Mouse (Mus musculus) thymus, adult 18-20 months (tissue): Measurements from ENCODE around the gene Axin1.
"Not testable (repeated sequence)": the region's sequence is repeated elsewhere in the genome, so short reads cannot be mapped to it uniquely, and the experiment has no call there.

Source experiments
- DNase-seq, 2 experiments: peaks; one replicate each; pipeline ENCODE4 v3.0.0; 2022; ENCODE audit warnings: mixed read lengths in 2 of 2

Axin1 gene

DNA sequence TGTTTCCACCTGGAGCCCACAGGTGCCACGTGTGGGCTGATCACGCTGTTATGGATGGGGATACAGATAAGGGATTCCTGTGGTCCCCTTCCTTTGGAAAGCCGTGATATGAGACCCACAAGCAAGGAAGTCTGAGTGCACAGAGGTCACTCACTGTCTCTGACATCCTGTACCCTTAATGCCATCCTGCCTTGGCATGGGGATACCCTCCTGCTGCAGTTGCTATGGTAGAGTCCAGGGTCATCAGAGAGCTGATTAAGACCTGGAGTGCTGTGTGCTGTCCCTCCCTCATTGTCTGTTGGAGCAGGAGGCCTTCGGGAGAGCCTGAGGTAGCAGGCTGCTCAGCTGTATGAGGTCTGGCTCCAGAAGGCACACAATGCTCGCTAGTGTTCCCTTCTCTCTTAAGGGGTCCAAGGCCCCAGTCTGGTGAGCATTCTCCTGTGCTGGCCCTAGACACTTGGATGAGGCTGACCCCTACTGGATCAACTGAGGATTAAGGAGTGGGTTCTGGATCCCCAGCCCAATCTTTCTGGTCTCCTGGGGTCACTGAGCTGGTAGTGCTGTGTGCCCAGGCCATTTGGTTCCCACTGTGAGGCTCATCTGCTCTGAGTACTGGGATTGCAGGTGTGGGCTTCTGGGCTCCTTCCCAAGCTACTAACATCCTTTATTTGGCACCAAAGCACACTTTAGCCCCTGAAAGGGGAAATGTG is 15.9 kb upstream of the Axin1 start:
- DNase-seq: no peak

DNA sequence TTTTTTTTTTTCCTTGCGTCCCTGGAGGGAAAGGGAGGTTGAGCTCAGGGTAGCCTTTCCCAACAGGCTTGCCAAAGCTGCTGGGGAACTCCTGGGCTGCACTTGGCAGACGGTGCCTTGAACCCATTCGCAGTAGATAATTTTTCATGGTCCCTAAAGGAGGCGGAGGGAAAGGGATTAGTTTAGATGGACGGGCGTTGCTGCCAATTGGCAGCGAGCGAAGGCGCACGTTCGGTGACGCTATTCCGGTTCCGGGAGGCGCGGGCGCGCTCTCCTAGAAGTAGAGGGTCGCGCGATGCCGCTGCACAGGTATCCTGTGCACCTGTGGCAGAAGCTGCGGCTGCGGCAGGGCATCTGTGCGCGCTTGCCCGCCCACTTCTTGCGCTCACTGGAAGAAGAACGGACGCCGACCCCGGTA is 15.2 kb upstream of the Axin1 start, which contains the start of gene Mrpl28:
TSS of gene Mrpl28 (plus strand) at position 234 of the 418 bp plus-strand sequence.
- peak; percentile 69 to 78 for DNase-seq

DNA sequence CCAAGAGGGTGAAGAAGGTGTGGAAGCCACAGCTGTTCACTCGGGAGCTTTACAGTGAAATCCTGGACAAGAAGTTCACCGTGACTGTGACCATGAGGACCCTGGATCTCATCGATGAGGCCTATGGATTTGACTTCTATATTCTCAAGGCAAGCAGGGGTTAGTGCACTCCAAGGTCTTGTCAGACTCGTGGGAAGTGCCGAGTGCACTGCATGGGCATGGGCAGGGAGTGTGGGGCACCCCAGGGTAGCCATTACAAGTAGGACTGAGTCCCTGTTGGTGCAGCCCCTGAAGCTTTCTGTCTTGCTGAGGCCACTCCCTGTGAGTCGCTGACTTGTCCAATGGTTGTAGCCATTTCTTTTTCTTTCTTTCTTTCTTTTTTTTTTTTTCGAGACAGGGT is 13.9 kb upstream of the Axin1 start:
- no peak for DNase-seq

GRCm38 (mm10) chr17:26125226-26125625 is 13.3 kb upstream of the Axin1 start:
- no peak for DNase-seq

- no peak for DNase-seq
Measured at GRCm38 (mm10) chr17:26131062-26131732, 7.3 kb upstream of the Axin1 start.

DNA sequence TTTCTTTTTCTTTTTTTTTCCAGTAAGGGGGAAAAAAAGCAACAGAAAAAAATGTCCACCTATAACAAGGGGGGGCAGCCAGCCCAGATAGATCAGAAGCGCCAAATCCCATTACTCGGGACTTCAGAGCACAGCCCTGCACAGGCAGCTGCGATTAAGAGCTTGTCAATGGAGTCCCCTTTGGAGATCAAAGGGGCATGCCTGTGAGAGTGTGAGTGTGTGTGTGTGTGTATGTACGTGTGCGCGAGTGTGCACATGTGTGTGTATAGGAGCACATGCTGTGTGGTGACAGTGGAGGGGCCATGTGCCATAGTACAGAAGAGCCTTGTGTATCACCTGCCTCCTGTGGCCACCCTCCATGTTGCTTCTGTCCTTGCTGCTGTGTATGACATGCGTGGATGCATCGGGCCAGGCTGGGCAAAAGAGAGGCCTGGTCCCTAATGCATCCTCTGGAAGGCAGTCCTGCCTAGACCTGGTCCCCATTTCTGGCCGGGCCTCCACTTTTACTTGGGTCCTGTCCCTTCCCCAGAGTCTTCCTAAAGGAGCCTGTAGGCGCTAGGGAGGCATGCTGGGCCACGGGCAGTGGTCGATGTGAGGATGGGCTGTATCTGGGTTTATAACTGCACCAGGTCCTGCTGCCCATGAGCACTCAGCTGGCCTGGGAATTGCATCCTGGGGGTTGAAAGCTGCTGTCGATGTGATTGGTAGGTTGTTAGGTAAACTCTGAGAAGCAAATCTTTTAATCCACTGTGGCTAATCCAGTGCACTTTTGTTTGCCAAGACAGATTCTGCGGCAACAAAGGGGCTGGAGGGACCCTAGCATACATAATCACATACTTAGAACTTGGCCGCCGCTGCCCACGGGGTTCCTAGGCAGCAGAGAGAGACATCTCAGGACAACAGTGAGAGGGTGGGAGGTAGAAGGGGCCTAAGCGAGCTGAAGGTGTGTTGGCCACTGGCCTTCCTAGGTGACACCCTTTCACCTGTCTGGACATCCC is 6.3 kb upstream of the Axin1 start:
- DNase-seq: no peak

DNA sequence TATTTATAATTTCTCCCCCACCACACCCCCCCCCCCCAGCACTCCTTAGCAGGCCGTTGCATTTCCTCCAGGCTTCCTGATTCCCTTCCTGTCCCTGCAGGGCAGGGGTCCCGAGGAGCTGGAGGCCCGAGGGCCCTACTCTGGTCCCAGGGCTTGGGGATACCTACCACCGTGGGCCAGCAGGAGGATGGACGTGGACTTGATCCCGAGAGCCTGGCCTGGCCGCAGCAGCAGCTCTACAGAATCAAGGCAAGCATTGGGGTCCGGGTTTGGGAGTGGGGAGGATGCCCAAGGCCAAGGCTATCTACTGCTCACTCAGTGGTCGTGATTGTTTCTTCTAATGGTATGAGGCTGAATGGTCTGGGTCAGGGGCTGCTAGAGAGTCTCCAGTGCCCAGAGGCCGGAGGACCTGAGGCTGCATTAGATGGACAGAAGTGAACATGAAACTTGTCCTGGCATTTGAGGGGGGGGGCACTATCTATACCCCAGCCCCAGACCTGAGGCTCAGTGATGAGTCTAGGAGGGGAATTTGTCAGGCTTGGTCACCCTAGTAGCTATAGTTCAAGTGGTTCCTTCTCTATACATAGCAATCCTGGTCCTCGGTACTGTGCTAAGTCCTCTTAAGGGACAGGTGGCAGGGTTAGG is 1.3 kb upstream of the Axin1 start:
- DNase-seq: no peak

- no peak for DNase-seq
Measured at GRCm38 (mm10) chr17:26137751-26138130, 747 bp upstream of the Axin1 start.

- DNase-seq: peak; percentile 36 to 40
Measured at GRCm38 (mm10) chr17:26138901-26139381, 453 bp downstream of the Axin1 start.

GRCm38 (mm10) chr17:26142796-26143195 is 4.3 kb downstream of the Axin1 start:
- no peak for DNase-seq

DNA sequence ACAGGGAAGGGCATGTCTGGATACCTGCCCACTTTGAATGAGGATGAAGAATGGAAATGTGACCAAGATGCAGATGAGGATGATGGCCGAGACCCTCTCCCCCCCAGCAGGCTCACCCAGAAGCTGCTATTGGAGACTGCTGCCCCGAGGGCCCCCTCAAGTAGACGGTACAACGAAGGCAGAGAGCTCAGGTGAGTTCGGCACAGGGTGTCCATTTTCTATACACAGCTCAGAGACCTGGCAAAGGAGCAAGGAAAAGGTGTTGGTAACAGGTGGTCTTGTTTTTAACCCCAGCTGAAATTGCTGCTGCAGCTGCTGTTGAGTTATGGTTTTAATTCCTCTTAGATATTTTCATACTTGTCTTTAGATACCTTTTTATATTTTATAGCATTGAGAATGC is 4.9 kb downstream of the Axin1 start:
- DNase-seq: no peak

DNA sequence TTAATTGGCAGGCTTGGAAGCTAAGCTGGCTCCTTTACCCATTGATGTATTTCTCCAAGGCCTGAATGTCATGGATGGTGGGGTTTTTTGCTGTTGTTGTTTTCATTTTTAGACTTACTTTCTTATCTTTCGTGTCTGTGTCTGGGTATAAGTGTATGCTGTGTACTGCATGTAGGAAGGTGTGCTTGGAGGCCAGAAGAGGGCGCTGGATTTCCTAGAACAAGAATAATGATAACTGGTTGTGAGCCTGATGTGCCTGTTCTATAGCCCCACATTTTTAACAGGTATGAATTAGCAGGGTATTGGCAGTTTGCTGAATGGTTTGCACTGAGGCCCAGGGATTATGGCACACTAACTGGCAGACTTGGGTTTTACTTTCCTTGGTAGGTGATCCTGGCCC is 10.6 kb downstream of the Axin1 start:
- DNase-seq: no peak

DNA sequence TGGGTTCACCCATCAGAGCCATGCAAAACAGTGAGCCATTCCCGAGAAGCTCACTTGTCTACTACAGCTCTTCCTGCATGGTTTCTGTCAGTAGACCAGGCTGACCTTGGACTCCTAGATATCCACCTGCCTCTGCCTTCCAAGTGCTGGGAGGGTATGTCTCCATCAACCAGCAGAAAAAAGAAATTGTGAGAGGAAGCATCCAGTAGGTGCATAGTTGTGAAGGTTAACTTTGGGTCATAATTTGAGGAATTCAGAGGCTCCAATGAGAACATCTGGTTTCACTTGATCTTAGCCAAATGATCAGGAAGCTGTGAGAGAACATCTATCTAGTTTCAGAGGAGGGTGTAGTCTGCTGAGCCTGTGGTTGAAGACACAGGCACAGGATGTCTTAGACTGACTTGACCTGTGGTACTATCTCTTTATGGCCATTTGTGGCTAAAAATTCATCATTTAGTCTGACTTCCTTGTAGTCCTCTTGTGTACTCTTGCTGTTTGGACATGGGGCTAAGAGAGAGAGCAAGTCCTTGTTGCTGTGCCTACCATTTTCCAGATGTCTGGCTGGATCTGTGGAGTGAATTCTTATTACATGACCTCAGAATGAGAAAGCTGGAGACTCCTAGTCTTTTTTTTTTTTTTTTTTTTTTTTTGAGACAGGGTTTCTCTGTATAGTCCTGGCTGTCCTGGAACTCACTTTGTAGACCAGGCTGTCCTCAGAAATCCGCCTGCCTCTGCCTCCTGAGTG is 13.6 kb downstream of the Axin1 start:
- no peak for DNase-seq

DNA sequence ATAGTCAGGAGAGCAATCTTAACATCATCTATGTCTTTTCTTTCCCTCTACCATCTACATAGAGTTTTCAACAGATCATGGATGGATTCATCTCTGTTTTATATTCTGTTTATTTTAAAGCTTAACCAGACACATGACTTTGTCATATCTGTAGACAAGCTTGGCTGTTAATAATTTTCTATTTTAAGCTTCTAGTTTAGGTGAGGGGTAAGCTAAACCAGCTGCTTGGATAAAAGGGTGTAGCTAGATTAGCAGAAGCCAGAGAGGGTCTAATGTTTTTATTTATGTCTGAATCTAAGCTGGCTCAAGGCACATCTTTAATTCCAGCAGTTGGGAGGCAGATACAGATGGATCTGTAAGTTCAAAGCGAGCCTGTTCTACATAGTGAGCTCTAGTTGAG is 24.2 kb downstream of the Axin1 start:
- no peak for DNase-seq

DNA sequence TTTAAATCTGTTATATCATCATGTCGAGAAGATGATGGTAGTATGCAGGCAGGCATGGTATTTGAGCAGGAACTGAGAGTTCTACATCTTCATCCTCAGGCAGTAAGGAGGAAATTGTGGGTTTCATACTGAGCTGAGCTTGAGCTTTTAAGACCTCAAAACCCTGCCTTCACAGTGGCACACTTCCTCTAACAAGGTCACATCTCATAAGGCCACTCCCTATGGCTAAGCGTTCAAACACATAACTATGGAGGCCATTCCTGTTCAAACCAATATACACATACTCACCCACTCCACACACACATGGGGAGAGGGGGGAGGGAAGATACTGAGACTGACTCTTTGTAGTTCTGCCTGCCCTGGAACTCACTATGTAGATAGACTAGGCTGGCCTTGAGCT is 29.6 kb downstream of the Axin1 start:
- DNase-seq: peak in 1 of 2 experiments; percentile 45

DNA sequence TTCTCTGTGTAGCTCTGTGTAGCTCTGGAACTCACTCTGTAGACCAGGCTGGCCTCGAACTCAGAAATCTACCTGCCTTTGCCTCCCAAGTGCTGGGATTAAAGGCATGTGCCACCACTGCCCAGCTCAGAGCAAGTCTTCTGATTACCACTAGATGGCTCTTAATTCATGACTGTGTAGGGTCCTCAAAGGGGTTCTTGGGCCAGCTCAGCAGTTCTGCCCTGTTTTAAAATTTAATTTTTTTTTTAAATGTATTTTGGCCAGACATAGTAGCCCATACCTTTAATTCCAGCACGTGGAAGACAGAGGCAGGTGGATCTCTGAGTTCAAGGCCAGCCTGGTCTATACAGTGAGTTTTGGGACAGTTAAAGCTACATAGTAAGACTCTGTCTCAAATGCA is 36.8 kb downstream of the Axin1 start:
- not testable (repeated sequence) for DNase-seq

- no peak for DNase-seq
Measured at GRCm38 (mm10) chr17:26178611-26179010, 40.1 kb downstream of the Axin1 start.

- no peak for DNase-seq
Measured at GRCm38 (mm10) chr17:26181179-26181578, 42.7 kb downstream of the Axin1 start.

DNA sequence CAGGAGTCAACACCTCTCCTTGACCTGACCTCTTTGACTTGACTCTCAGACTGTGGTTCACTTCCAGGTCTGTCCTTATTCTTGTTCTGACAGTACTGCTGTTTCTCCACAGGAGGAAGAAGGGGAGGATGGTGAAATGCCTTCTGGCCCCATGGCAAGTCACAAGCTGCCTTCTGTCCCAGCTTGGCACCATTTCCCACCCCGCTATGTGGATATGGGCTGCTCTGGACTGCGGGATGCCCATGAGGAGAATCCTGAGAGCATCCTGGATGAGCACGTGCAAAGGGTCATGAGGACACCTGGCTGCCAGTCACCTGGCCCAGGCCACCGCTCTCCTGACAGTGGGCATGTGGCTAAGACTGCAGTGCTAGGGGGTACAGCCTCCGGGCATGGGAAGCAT is 49.1 kb downstream of the Axin1 start:
- DNase-seq: no peak

DNA sequence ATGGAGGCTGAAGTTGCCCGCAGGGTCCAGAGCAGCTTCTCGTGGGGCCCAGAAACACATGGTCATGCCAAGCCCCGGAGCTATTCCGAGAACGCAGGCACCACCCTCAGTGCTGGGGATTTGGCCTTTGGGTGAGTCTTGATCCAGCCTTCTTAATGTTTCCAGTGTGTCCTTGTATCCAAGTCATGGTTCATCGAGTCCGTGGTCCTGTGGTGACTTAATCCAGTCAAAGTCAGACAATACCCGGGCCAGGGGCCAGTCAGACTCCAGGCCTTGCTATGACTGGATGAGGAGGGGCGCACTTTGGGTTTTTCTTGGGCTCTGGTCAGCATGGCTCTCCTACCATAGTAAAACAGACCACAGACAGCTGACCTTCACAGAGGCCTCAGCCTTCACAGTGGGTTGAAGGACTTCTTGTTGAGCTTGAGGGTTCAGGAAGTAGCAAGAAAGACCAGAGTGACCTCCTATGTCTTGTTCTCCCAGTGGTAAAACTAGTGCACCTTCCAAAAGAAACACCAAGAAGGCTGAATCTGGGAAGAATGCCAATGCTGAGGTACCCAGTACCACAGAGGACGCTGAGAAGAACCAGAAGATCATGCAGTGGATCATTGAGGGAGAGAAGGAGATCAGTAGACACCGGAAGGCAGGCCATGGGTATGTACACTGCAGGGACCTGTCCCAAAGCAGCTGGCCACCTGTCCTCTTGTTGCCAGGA is 49.8 kb downstream of the Axin1 start:
- DNase-seq: no peak

DNA sequence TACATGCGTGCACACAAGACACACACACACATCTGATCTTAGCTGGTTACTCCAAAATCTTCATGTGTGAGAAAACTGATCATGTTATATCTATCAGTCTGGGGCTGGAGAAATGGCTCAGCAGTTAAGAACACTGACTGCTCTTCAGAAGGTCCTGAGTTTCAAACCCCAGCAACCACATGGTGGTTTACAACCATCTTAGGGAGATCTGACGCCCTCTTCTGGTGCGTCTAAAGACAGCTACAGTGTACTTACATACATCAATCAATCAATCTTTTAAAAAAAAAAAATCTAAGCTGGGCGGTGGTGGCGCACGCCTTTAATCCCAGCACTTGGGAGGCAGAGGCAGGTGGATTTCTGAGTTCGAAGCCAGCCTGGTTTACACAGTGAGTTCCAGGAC is 53.0 kb downstream of the Axin1 start:
- not testable (repeated sequence) for DNase-seq
